8 mouse cellular contexts compared by ENCODE assay signal in genomic region chr17:27202919-27203357, GRCm38 (mm10). TPM values are rescaled to one million over a fixed set of nuclear protein-coding genes. Genes with fewer than 3 reads are reported as not detected.
DNase-seq lines count a peak whose midpoint lies in the region; ATAC-seq lines count a peak whose summit lies in the region.

No protein-coding gene starts in this region.

- intact Hi-C loops in left cerebral cortex, postnatal 25 days (cut with DNase I) = loop anchor here (10.0 kb wide), 1 partner anchor 948 kb away; the partner anchor contains the start of gene Luc7l

- no peak for ATAC-seq in lung, embryonic 16.5 days (ENCODE audit: low read depth)
- no peak for ATAC-seq in embryonic facial prominence, embryonic 14.5 days (ENCODE audit: low read depth)
- ATAC-seq in limb, embryonic 15.5 days (ENCODE audit: insufficient number of reproducible peaks, low FRiP score, low TSS enrichment, low read depth) = no peak
- ATAC-seq in stomach, embryonic 14.5 days (ENCODE audit: insufficient number of reproducible peaks, insufficient read depth, low FRiP score, low read depth) = no peak

- H3K9ac ChIP-seq in lung, embryonic 16.5 days (ENCODE audit: low read length) = peak overlapping the region; percentile 99
- peak overlapping the region; percentile 99 for H3K9ac ChIP-seq in embryonic facial prominence, embryonic 14.5 days (ENCODE audit: low read depth, low read length)
- peak overlapping the region; percentile 99 for H3K9ac ChIP-seq in limb, embryonic 15.5 days
- peak overlapping the region; percentile 95 for H3K9ac ChIP-seq in stomach, embryonic 14.5 days (replicated peaks; ENCODE audit: low read depth, low read length)

- no peaks in the 10 kb centered on the region for H3K27me3 ChIP-seq in lung, embryonic 16.5 days (ENCODE audit: control insufficient read depth, insufficient read depth, low read depth, low read length)
- no peaks in the 10 kb centered on the region for H3K27me3 ChIP-seq in embryonic facial prominence, embryonic 14.5 days (replicated peaks; ENCODE audit: control insufficient read depth, insufficient read depth, low read length)
- H3K27me3 ChIP-seq in limb, embryonic 15.5 days = no peaks in the 10 kb centered on the region
- no peaks in the 10 kb centered on the region for H3K27me3 ChIP-seq in stomach, embryonic 14.5 days (ENCODE audit: control insufficient read depth, insufficient read depth, low read length)

- no peak for DNase-seq in lung, postnatal 14 days
- no peak for DNase-seq in embryonic facial prominence, embryonic 14.5 days (ENCODE audit: low spot score)
- DNase-seq in urinary bladder, adult 18-20 months (ENCODE audit: low spot score in 2 of 2) = no peak
- no peak for DNase-seq in left cerebral cortex, postnatal 25 days (ENCODE audit: low spot score in 2 of 2)
- no peak for DNase-seq in lung, postnatal 36 days

- H3K36me3 ChIP-seq in lung, embryonic 16.5 days (ENCODE audit: control insufficient read depth, insufficient read depth, low read length) = peaks cover 24% of the 10 kb centered on the region
- peaks cover 43% of the 10 kb centered on the region for H3K36me3 ChIP-seq in embryonic facial prominence, embryonic 14.5 days (ENCODE audit: control insufficient read depth, insufficient read depth, low read length)
- peaks cover 36% of the 10 kb centered on the region for H3K36me3 ChIP-seq in limb, embryonic 15.5 days
- peaks cover 32% of the 10 kb centered on the region for H3K36me3 ChIP-seq in stomach, embryonic 14.5 days (ENCODE audit: control insufficient read depth, insufficient read depth, low read length)

- H3K4me2 ChIP-seq in lung, embryonic 16.5 days (ENCODE audit: low read depth, low read length) = peak overlapping the region; percentile 91
- H3K4me2 ChIP-seq in embryonic facial prominence, embryonic 14.5 days (ENCODE audit: low read depth, low read length) = peak overlapping the region; percentile 68
- peak overlapping the region; percentile 84 for H3K4me2 ChIP-seq in limb, embryonic 15.5 days
- peak overlapping the region; percentile 89 for H3K4me2 ChIP-seq in stomach, embryonic 14.5 days (replicated peaks; ENCODE audit: low read depth, low read length)

- peak overlapping the region; percentile 94; the same call in 1 of the 2 replicates for H3K27ac ChIP-seq in lung, embryonic 16.5 days (ENCODE audit: low read length)
- peak overlapping the region; percentile 93; the same call in 1 of the 2 replicates for H3K27ac ChIP-seq in embryonic facial prominence, embryonic 14.5 days (replicated peaks; ENCODE audit: low read depth, low read length)
- H3K27ac ChIP-seq in limb, embryonic 15.5 days = peak overlapping the region; percentile 95; the same call in 1 of the 2 replicates
- H3K27ac ChIP-seq in stomach, embryonic 14.5 days (ENCODE audit: low read length) = peak overlapping the region; percentile 96; the same call in 1 of the 2 replicates

- peaks cover 16% of the 10 kb centered on the region for H3K4me1 ChIP-seq in lung, embryonic 16.5 days (replicated peaks; ENCODE audit: control insufficient read depth, insufficient read depth, low read length)
- H3K4me1 ChIP-seq in embryonic facial prominence, embryonic 14.5 days (ENCODE audit: control insufficient read depth, insufficient read depth, low read length) = peaks cover 8% of the 10 kb centered on the region
- peaks cover 45% of the 10 kb centered on the region for H3K4me1 ChIP-seq in limb, embryonic 15.5 days
- H3K4me1 ChIP-seq in stomach, embryonic 14.5 days (ENCODE audit: control insufficient read depth, insufficient read depth, low read length) = peaks cover 15% of the 10 kb centered on the region; the same call in 1 of the 2 replicates

- H3K9me3 ChIP-seq in lung, embryonic 16.5 days (ENCODE audit: control insufficient read depth, low read length) = no peaks in the 10 kb centered on the region
- no peaks in the 10 kb centered on the region for H3K9me3 ChIP-seq in embryonic facial prominence, embryonic 14.5 days (ENCODE audit: control insufficient read depth, low read length)
- H3K9me3 ChIP-seq in limb, embryonic 15.5 days = no peaks in the 10 kb centered on the region
- H3K9me3 ChIP-seq in stomach, embryonic 14.5 days (ENCODE audit: control insufficient read depth, low read depth, low read length) = no peaks in the 10 kb centered on the region

- peak overlapping the region; percentile 89 for H3K4me3 ChIP-seq in lung, embryonic 16.5 days (ENCODE audit: low read length)
- H3K4me3 ChIP-seq in embryonic facial prominence, embryonic 14.5 days (ENCODE audit: low read depth, low read length) = peak overlapping the region; percentile 92
- H3K4me3 ChIP-seq in limb, embryonic 15.5 days = peak overlapping the region; percentile 90
- H3K4me3 ChIP-seq in stomach, embryonic 14.5 days (ENCODE audit: low read depth, low read length) = peak overlapping the region; percentile 85

- 31% methylated on average over 14 of the region's 14 CpGs for WGBS in lung, embryonic 16.5 days
- 45% methylated on average over 12 of the region's 14 CpGs for WGBS in embryonic facial prominence, embryonic 14.5 days
- 35% methylated on average over 14 of the region's 14 CpGs for WGBS in limb, embryonic 15.5 days
- 39% methylated on average over 13 of the region's 14 CpGs for WGBS in stomach, embryonic 14.5 days

RNA-seq across cellular contexts. Expression of gene Lemd2, which starts 1.3 kb away (rescaled TPM):
- 7.2 and 9.9 TPM in 2 replicates for polyA plus RNA-seq in lung, embryonic 16.5 days (2015; fragmentation: Nextera tagmentation; extraction: Ambion mirVana)
- polyA plus RNA-seq in embryonic facial prominence, embryonic 14.5 days (2014; fragmentation: Nextera tagmentation; extraction: Ambion mirVana) = 15.1 and 16.0 TPM in 2 replicates
- polyA plus RNA-seq in limb, embryonic 15.5 days (2015; fragmentation: Nextera tagmentation; extraction: Ambion mirVana) = 9.7 and 15.3 TPM in 2 replicates
- polyA plus RNA-seq in stomach, embryonic 14.5 days (2014; fragmentation: Nextera tagmentation; extraction: Ambion mirVana) = 11.3 and 11.6 TPM in 2 replicates
- total RNA-seq in left cerebral cortex, postnatal 25 days (2021) = 10 to 100 TPM; 39.9 to 44.1 TPM

RNA-seq across cellular contexts. Expression of gene Ip6k3, which starts 35.3 kb away (rescaled TPM):
- polyA plus RNA-seq in lung, embryonic 16.5 days (2015; fragmentation: Nextera tagmentation; extraction: Ambion mirVana) = 0.16 and 0.43 TPM in 2 replicates
- 0.59 and 1.1 TPM in 2 replicates for polyA plus RNA-seq in embryonic facial prominence, embryonic 14.5 days (2014; fragmentation: Nextera tagmentation; extraction: Ambion mirVana)
- polyA plus RNA-seq in limb, embryonic 15.5 days (2015; fragmentation: Nextera tagmentation; extraction: Ambion mirVana) = 0.44 and 1.7 TPM in 2 replicates
- polyA plus RNA-seq in stomach, embryonic 14.5 days (2014; fragmentation: Nextera tagmentation; extraction: Ambion mirVana) = 0.13 TPM in 1 of 2 replicates, not detected in the other
- under 1 TPM; 0.32 to 0.44 TPM for total RNA-seq in left cerebral cortex, postnatal 25 days (2021)
